Mouse (Mus musculus): ENCODE data around the gene Olfr437. TPM values are rescaled to one million over a fixed set of nuclear protein-coding genes. Genes with fewer than 3 reads are reported as not detected.
A peak's percentile ranks its signal among the peaks of the same experiment; 100 is the strongest.
"Not testable (repeated sequence)": the region's sequence is repeated elsewhere in the genome, so short reads cannot be mapped to it uniquely, and the experiment has no call there.

The Olfr437 gene
- not detected in 2 replicates for polyA plus RNA-seq (2015; fragmentation: Nextera tagmentation; extraction: Ambion mirVana)

DNA sequence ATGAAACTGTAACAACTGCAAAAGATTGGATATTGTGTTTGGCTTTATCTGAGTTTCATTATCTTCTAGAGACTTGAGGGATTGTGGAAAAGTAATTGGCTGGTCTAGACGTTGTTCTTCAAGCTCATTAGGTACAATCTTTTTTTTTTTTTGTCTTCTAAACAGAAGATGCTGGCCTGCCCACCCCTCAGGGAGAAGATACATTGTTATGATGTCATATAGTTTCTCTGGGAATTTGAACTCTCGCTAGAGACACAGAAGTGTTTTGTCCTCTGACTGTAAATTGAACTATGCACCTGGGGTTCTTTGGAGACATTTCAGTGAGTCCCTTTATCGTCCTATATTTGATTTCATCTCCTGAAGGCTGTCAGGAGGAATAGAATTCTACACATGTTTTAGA lies at the start of gene Olfr437:
Gene Olfr437 (plus strand): TSS at position 301 of the 400 bp plus-strand sequence.
- 58% methylated on average over 3 of the region's 3 CpGs for WGBS
- Histone ChIP-seq H3K9ac (no peak within 1 kb of the TSS), H3K27ac (no peak within 1 kb of the TSS), H3K27me3 (no peaks in the 10 kb centered on the region), H3K4me1 (no peaks in the 10 kb centered on the region), H3K4me2 (no peak within 1 kb of the TSS), H3K36me3 (no peaks in the 10 kb centered on the region), H3K4me3 (no peak within 1 kb of the TSS), H3K9me3 (no peaks in the 10 kb centered on the region)
- no peak for ATAC-seq (ENCODE audit: borderline replicate concordance, extremely low read depth, low FRiP score, low TSS enrichment)

DNA sequence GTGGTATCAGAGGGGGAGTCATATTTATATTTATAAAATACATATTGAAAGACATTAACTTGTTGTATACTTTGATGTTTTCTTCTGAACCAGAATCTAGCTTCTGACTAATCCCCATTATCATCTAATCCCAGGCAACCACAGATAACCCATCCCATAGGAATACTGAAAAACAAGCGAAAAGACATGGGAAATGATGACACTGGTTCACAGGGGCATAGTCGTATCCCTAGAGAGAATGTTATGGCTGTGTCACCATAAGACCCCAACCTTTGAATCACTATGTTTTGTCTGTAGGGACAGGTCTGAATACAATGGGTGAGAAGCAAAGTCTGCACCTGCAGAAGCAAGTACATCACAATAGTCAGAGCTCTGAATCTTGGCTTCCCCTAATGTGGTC lies 16.8 kb upstream of the Olfr437 start, which contains the start of gene Olfr237-ps1:
Gene Olfr237-ps1 (plus strand): TSS at position 301 of the 400 bp plus-strand sequence.
- H3K27ac ChIP-seq; H3K4me2 ChIP-seq; H3K36me3 ChIP-seq; H3K9me3 ChIP-seq; ATAC-seq (ENCODE audit: borderline replicate concordance, extremely low read depth, low FRiP score, low TSS enrichment); H3K27me3 ChIP-seq; H3K9ac ChIP-seq; H3K4me1 ChIP-seq; H3K4me3 ChIP-seq: not testable (repeated sequence)
- WGBS, result 81% methylated on average over 2 of the region's 2 CpGs

DNA sequence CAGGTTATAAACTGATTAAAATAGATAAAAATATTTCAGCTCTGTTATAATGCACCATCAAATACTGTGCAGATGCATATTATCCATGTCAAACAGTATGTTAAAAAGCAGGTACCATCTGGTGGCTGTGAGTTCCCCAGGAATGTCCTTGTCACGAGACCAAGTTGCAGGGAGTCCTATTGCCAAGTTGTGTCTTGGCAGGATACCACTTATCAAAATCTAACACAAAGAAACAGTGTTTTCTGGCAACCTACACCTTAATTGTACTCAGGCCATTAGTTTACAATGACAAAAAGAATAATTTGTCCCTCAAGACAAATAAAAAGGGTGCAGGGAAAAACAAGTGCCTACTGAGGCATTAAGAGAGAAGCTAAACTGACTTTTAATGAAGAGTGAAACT lies 3.6 kb upstream of the Olfr437 start:
- no peak overlapping the region for H3K4me2 ChIP-seq
- H3K9me3 ChIP-seq, result no peaks in the 10 kb centered on the region
- no peaks in the 10 kb centered on the region for H3K36me3 ChIP-seq
- H3K4me3 ChIP-seq, result no peak overlapping the region
- no peak for ATAC-seq (ENCODE audit: borderline replicate concordance, extremely low read depth, low FRiP score, low TSS enrichment)
- H3K27me3 ChIP-seq, result no peaks in the 10 kb centered on the region
- 56% methylated on average over 1 of the region's 1 CpGs for WGBS
- no peak overlapping the region for H3K27ac ChIP-seq
- H3K4me1 ChIP-seq, result no peaks in the 10 kb centered on the region
- no peak overlapping the region for H3K9ac ChIP-seq

DNA sequence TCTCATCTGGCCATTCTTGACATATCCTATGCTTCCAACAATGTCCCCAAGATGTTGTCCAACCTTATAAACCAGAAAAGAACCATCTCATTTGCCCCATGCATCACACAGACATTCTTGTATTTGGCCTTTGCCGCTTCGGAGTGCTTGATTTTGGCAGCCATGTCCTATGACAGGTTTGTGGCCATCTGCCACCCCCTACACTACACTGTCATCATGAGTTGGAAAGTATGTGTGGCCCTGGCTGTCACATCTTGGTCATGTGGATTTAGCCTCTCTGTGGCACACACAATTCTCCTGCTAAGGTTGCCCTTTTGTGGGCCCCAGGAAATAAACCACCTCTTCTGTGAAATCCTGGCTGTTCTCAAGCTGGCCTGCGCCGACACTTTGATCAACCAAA lies 4.2 kb downstream of the Olfr437 start:
- H3K4me2 ChIP-seq, result no peak overlapping the region
- no peak overlapping the region for H3K4me3 ChIP-seq
- no peaks in the 10 kb centered on the region for H3K36me3 ChIP-seq
- H3K4me1 ChIP-seq, result no peaks in the 10 kb centered on the region
- H3K9me3 ChIP-seq, result no peaks in the 10 kb centered on the region
- H3K9ac ChIP-seq, result no peak overlapping the region
- ATAC-seq (ENCODE audit: borderline replicate concordance, extremely low read depth, low FRiP score, low TSS enrichment), result no peak
- 85% methylated on average over 4 of the region's 4 CpGs for WGBS
- no peak overlapping the region for H3K27ac ChIP-seq
- no peaks in the 10 kb centered on the region for H3K27me3 ChIP-seq

DNA sequence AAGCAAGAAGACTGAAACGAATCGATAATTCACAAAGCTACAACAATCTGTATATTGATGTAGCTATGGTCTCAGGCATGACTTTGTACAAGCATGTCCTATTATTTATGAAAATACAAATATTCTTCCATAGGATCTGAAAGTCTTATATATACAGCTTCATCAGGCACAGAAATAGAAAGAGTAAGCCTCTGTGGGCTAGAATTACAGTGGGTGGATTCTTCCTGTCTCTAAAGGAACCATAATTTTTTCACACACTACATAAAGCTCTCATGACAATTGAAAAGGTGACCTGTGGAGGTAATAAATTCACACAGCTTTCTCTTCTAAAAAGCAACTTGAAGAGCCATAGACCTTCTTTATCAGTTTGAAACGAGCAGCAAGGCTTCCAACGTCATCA lies 8.8 kb downstream of the Olfr437 start, which contains the start of gene Olfr13:
Gene Olfr13 (plus strand): TSS at position 301 of the 400 bp plus-strand sequence.
- H3K27me3 ChIP-seq, result no peaks in the 10 kb centered on the region
- no peak for ATAC-seq (ENCODE audit: borderline replicate concordance, extremely low read depth, low FRiP score, low TSS enrichment)
- no peaks in the 10 kb centered on the region for H3K36me3 ChIP-seq
- H3K4me2 ChIP-seq, result no peak within 1 kb of the TSS
- H3K4me3 ChIP-seq, result no peak within 1 kb of the TSS
- no peaks in the 10 kb centered on the region for H3K4me1 ChIP-seq
- H3K9ac ChIP-seq, result no peak within 1 kb of the TSS
- H3K9me3 ChIP-seq, result no peaks in the 10 kb centered on the region
- 55% methylated on average over 4 of the region's 4 CpGs for WGBS
- H3K27ac ChIP-seq, result no peak within 1 kb of the TSS

DNA sequence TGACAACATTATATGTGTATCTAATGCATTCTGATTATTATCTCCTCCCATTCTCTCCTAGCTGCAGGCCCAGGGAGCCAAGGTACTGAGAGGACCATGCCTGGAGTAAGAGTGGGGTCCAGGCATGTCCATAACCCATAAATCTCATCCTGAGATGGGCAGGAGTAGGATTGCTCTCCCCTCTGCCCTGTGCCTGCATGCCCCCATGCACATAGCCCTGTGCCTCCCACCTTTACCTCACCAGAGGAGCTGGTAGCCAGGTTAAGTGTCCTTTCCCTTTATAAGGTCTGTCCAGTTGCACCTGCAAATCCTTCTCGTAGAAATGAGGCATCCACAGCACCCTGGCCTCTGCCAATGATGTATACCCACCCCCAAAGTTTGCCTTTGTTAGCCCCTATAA lies 15.0 kb downstream of the Olfr437 start:
- H3K9ac ChIP-seq, result no peak overlapping the region
- 68% methylated on average over 1 of the region's 1 CpGs for WGBS
- H3K27ac ChIP-seq, result no peak overlapping the region
- H3K4me1 ChIP-seq, result no peaks in the 10 kb centered on the region
- no peaks in the 10 kb centered on the region for H3K36me3 ChIP-seq
- H3K27me3 ChIP-seq, result no peaks in the 10 kb centered on the region
- no peak overlapping the region for H3K4me3 ChIP-seq
- no peak for ATAC-seq (ENCODE audit: borderline replicate concordance, extremely low read depth, low FRiP score, low TSS enrichment)
- H3K9me3 ChIP-seq, result no peaks in the 10 kb centered on the region
- H3K4me2 ChIP-seq, result no peak overlapping the region

DNA sequence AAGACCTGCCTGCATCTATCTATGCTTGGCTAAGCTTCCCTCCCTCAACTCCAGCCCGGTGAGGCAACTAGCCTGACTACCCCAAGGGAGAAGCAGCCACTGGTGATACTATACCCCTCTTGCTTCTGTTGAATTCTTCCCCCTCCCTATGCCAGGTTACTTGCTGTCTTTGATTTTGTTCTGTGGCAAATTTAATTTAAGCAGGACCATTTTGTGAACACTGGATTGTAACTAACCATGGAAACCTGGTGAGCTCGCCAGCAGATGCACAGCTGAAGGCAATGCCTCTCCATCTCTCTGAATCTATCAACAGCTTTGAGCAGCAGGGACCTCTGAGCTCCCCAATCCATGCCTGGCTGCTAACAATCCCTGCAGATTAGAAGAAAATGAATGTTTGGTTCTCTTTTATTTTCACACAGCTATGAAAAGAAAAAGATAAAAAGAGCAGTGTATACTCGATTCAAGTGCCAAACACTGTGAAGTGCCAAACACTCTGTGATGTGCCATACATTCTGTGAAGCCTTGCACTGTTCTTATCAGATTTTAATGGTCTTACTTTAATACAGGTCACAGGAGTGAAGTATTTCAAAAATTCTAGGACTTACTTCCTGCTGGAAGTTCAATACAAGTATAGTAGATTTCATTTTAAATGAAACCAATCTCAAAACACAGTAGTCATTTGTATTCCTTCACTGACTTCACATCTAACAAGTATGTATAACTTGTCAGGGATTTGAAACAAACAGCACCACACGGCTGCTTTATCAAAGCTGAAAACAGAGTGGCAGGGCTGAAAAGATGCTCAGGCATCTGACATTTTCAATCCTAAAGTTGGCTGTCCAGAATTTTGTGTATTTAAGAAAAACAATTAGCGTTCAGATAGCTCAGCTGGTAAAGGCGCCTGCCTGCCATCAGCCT lies 15.8 kb downstream of the Olfr437 start:
- H3K4me3 ChIP-seq, result no peak overlapping the region
- no peak overlapping the region for H3K27ac ChIP-seq
- H3K9me3 ChIP-seq, result no peaks in the 10 kb centered on the region
- H3K4me2 ChIP-seq, result no peak overlapping the region
- no peaks in the 10 kb centered on the region for H3K36me3 ChIP-seq
- H3K9ac ChIP-seq, result no peak overlapping the region
- no peaks in the 10 kb centered on the region for H3K27me3 ChIP-seq
- ATAC-seq (ENCODE audit: borderline replicate concordance, extremely low read depth, low FRiP score, low TSS enrichment), result no peak
- H3K4me1 ChIP-seq, result no peaks in the 10 kb centered on the region
- 34% methylated on average over 6 of the region's 6 CpGs for WGBS

DNA sequence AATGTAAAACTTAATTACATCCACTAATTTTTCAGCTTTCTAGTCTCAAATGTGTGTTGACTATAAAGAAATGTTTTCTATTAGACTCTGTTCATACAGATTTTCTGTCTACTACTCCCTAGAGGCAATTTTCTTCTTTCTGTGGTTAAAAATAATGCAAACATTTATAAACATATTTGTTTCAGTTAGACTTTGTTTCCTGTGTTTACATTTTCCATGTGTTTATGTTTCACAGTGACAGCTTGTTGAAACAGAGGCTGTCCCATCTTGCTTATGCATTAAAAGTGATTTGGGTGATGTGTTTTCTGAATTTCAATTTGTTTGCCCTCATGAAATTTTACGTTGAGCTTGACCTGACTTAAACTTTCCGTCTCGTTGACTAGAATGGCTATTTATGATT lies 27.9 kb downstream of the Olfr437 start:
- Histone ChIP-seq H3K4me3 (no peak overlapping the region), H3K27ac (0 out of 2 replicates have a peak overlapping the region, but pooled peaks have one; percentile 44), H3K9me3 (no peaks in the 10 kb centered on the region), H3K27me3 (no peaks in the 10 kb centered on the region), H3K9ac (no peak overlapping the region), H3K36me3 (no peaks in the 10 kb centered on the region), H3K4me1 (no peaks in the 10 kb centered on the region), H3K4me2 (no peak overlapping the region)
- 40% methylated on average over 3 of the region's 3 CpGs for WGBS
- ATAC-seq (ENCODE audit: borderline replicate concordance, extremely low read depth, low FRiP score, low TSS enrichment), result peak; percentile 75; the same call in 1 of the 2 replicates

DNA sequence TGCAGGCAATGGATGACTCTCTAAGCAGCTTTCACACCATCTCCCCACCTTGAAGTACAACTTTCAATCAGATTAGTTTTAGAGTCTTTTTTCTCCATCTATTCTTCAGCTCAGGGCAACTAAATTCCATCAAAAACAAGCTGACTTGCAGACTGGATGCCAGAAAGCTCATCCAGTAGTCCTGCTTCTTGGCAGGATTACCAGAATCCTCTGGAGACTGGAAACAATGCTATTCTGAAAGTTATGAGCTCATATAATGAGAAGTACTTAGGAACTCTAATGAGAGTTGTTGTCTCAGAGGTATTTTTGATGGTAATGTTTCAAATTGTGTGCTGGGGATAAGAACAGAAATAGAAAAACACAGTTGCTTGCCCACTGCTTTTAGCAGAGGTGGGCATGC lies 33.7 kb downstream of the Olfr437 start, which contains the start of gene Olfr435:
Gene Olfr435 (plus strand): TSS at position 366 of the 400 bp plus-strand sequence.
- H3K9ac ChIP-seq, result no peak within 1 kb of the TSS
- H3K4me2 ChIP-seq, result no peak within 1 kb of the TSS
- H3K9me3 ChIP-seq, result no peaks in the 10 kb centered on the region
- 0 out of 2 replicates have a peak, but pooled peaks cover 3% of the 10 kb centered on the region for H3K4me1 ChIP-seq
- no peak for ATAC-seq (ENCODE audit: borderline replicate concordance, extremely low read depth, low FRiP score, low TSS enrichment)
- no peaks in the 10 kb centered on the region for H3K27me3 ChIP-seq
- H3K4me3 ChIP-seq, result no peak within 1 kb of the TSS
- H3K36me3 ChIP-seq, result no peaks in the 10 kb centered on the region
- H3K27ac ChIP-seq, result no peak within 1 kb of the TSS

DNA sequence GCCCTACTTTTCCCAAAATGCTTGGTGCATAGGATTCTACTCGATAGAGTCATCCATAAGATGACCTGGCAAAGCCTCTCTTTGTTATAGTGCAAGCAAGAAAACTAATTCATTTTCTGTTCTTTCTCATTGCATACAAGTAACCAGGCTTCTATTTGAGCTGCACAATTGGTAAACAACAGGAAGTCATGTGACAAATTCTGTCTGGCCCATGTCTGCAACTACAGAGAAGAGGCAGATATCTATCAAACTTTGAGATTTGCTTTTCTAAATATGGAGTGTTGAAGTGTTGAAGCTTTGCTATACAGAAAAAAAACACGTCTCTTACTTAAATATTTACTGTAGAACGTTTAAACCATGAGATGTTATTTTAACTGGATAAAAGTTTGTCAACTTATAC lies 35.0 kb downstream of the Olfr437 start:
- Histone ChIP-seq H3K27ac (no peak overlapping the region), H3K4me1 (0 out of 2 replicates have a peak, but pooled peaks cover 3% of the 10 kb centered on the region), H3K36me3 (no peaks in the 10 kb centered on the region), H3K9me3 (no peaks in the 10 kb centered on the region), H3K9ac (no peak overlapping the region), H3K27me3 (no peaks in the 10 kb centered on the region), H3K4me3 (no peak overlapping the region), H3K4me2 (no peak overlapping the region)
- ATAC-seq (ENCODE audit: borderline replicate concordance, extremely low read depth, low FRiP score, low TSS enrichment), result peak; percentile 65; the same call in 1 of the 2 replicates
- 28% methylated on average over 3 of the region's 3 CpGs for WGBS

DNA sequence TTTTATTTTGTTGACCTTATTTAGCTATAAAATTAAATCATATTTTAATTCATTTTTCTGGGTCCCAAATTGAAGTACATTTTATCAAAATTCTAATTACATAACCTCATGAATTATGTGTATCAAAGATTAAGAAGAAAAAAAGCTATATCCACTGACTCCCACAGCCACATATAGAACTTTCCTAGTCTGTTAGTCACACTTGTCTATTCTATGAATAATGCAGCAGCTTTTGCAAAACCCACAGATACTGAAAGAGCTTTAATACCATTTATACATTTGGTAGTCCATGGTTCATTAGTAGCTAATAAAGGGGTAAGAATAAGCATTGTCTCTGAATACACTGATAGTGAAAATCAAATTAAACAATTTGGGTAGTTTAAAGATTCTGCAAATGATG lies 39.7 kb downstream of the Olfr437 start:
- no peak for ATAC-seq (ENCODE audit: borderline replicate concordance, extremely low read depth, low FRiP score, low TSS enrichment)
- no peak overlapping the region for H3K9ac ChIP-seq
- no peak overlapping the region for H3K4me3 ChIP-seq
- no peak overlapping the region for H3K4me2 ChIP-seq
- no peaks in the 10 kb centered on the region for H3K9me3 ChIP-seq
- H3K36me3 ChIP-seq, result no peaks in the 10 kb centered on the region
- no peaks in the 10 kb centered on the region for H3K27me3 ChIP-seq
- no peak overlapping the region for H3K27ac ChIP-seq
- no peaks in the 10 kb centered on the region for H3K4me1 ChIP-seq

DNA sequence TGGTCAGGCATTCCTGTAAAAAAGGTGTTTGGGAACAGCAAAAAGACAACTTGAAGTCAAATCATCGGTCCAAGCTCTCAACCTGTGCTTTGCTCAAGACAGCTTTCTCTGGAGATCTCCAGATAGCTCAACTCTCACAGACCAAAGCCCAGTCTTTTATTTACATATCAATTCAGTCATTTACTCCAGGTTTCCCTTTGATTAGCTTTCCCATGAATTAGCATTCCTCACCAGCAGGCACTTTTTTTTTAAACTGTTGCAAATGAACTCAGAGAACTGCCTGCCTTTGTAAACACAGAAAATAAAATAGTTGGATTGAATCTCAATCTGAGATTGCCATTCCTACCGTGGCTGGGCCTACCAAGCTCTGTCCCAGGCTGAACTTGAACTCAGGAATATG lies 42.3 kb downstream of the Olfr437 start:
- H3K4me1 ChIP-seq, result no peaks in the 10 kb centered on the region
- no peaks in the 10 kb centered on the region for H3K27me3 ChIP-seq
- no peak overlapping the region for H3K4me2 ChIP-seq
- no peak overlapping the region for H3K4me3 ChIP-seq
- 42% methylated on average over 2 of the region's 2 CpGs for WGBS
- H3K9me3 ChIP-seq, result no peaks in the 10 kb centered on the region
- no peak overlapping the region for H3K27ac ChIP-seq
- H3K9ac ChIP-seq, result no peak overlapping the region
- H3K36me3 ChIP-seq, result no peaks in the 10 kb centered on the region
- no peak for ATAC-seq (ENCODE audit: borderline replicate concordance, extremely low read depth, low FRiP score, low TSS enrichment)
